9 mouse cellular contexts compared by ENCODE assay signal in genomic region chr5:114805436-114806350, GRCm38 (mm10). TPM values are rescaled to one million over a fixed set of nuclear protein-coding genes. Genes with fewer than 3 reads are reported as not detected.
A peak's percentile ranks its signal among the peaks of the same experiment; 100 is the strongest.
DNase-seq lines count a peak whose midpoint lies in the region; ATAC-seq and TF ChIP-seq lines count a peak whose summit lies in the region.
"Had no signal": no experiment of that assay in that cellular context is flagged by ENCODE, and none has a peak within 500 bp of the region (broad histone marks: within the 10 kb centered on the region; RNA-seq: fewer than 3 reads in every experiment).

No protein-coding gene starts in this region.

- peaks cover 27% of the 10 kb centered on the region for H3K36me3 ChIP-seq in lung, postnatal 0 days (ENCODE audit: insufficient read depth, low read length)

- H3K9me3 ChIP-seq in lung, postnatal 0 days (ENCODE audit: low read length), result no peaks in the 10 kb centered on the region

- peak; percentile 54 for TF ChIP-seq EP300 in lung, postnatal 0 days (IDR thresholded peaks at IDR 0.05)

- peak; percentile 73 for ATAC-seq in lung, postnatal 0 days
- ATAC-seq in erythroid progenitor cell, adult 5-6 weeks (replicated peaks; ENCODE audit: low FRiP score, poor library complexity, severe bottlenecking), result no peak

- peak; percentile 97 for DNase-seq in heart, adult 11 months
- DNase-seq in heart, postnatal 25 days (ENCODE audit: low spot score), result no peak
- DNase-seq in CD8-positive naive resting alpha-beta T cell, adult 2 months (ENCODE audit: low read depth in 2 of 2, low spot score in 2 of 2), result peak; percentile 28 to 33
- peak; percentile 49 to 59 for DNase-seq in heart, postnatal 36 days
- DNase-seq in lung, postnatal 0 days (ENCODE audit: low spot score), result peak; percentile 75
- no peak for DNase-seq in right cerebral cortex, postnatal 14 days
- no peak for DNase-seq in layer of hippocampus, postnatal 14 days (ENCODE audit: low spot score in 2 of 2)

- H3K4me3 ChIP-seq in lung, postnatal 0 days (ENCODE audit: low read depth, low read length), result no peak overlapping the region

- H3K4me2 ChIP-seq in lung, postnatal 0 days (replicated peaks; ENCODE audit: low read depth, low read length), result 0 out of 2 replicates have a peak overlapping the region, but pooled peaks have one; percentile 25

- WGBS in lung, postnatal 0 days, result 58% methylated on average over 15 of the region's 15 CpGs

- TF ChIP-seq CTCF in lung, postnatal 0 days (IDR thresholded peaks at IDR 0.05), result no peak

- peaks cover 4% of the 10 kb centered on the region; the same call in 1 of the 2 replicates for H3K4me1 ChIP-seq in lung, postnatal 0 days (ENCODE audit: insufficient read depth, low read depth, low read length)

- no peak overlapping the region for H3K9ac ChIP-seq in lung, postnatal 0 days (replicated peaks; ENCODE audit: low read depth)

- H3K27ac ChIP-seq in lung, postnatal 0 days (ENCODE audit: low read length), result peak overlapping the region; percentile 81

- H3K27me3 ChIP-seq in lung, postnatal 0 days (replicated peaks; ENCODE audit: insufficient read depth, low read length), result no peaks in the 10 kb centered on the region

- intact Hi-C loops in heart, postnatal 25 days (cut with DNase I), result loop anchor here (2.0 to 5.0 kb wide), 2 partner anchors 31 to 98 kb away; partner anchors contain the start of genes Ankrd13a, Git2 and Tchp
- intact Hi-C loops in heart, postnatal 36 days (cut with DNase I), result loop anchor here (2.0 kb wide), 2 partner anchors 19 to 31 kb away; partner anchors contain the start of genes Ankrd13a and Git2

RNA-seq across cellular contexts. Expression of gene 1500011B03Rik, which starts 17.6 kb away (rescaled TPM):
- total RNA-seq in heart, postnatal 25 days (2021), result 1 to 10 TPM; 5.1 to 5.7 TPM
- total RNA-seq in heart, postnatal 36 days (2021), result 1 to 10 TPM; 5.2 to 5.9 TPM
- 72.8 and 97.5 TPM in 2 replicates for polyA plus RNA-seq in lung, postnatal 0 days (2015; fragmentation: Nextera tagmentation; extraction: Ambion mirVana)
- total RNA-seq in layer of hippocampus, postnatal 14 days (2021), result 100 to 1,000 TPM; 148 to 161 TPM
- total RNA-seq in erythroid progenitor cell, adult 5-6 weeks (2015; ENCODE audit: low replicate concordance), result 11.7 and 11.9 TPM in 2 replicates
- 14.5 TPM in 1 of 2 replicates, not detected in the other for total RNA-seq in erythroid progenitor cell, adult 5-6 weeks (2017; ENCODE audit: low replicate concordance)

RNA-seq across cellular contexts. Expression of gene Git2, which starts 30.4 kb away (rescaled TPM):
- 10 to 100 TPM; 29.1 to 37.9 TPM for total RNA-seq in heart, postnatal 25 days (2021)
- total RNA-seq in heart, postnatal 36 days (2021), result 10 to 100 TPM; 28.7 to 32.0 TPM
- 36.5 and 39.1 TPM in 2 replicates for polyA plus RNA-seq in lung, postnatal 0 days (2015; fragmentation: Nextera tagmentation; extraction: Ambion mirVana)
- 10 to 100 TPM; 41.1 to 48.5 TPM for total RNA-seq in layer of hippocampus, postnatal 14 days (2021)
- 57.0 and 59.5 TPM in 2 replicates for total RNA-seq in erythroid progenitor cell, adult 5-6 weeks (2015; ENCODE audit: low replicate concordance)
- total RNA-seq in erythroid progenitor cell, adult 5-6 weeks (2017; ENCODE audit: low replicate concordance), result 51.1 and 56.1 TPM in 2 replicates

RNA-seq across cellular contexts. Expression of gene Ankrd13a, which starts 31.2 kb away (rescaled TPM):
- total RNA-seq in heart, postnatal 25 days (2021), result 10 to 100 TPM; 31.3 to 35.2 TPM
- 10 to 100 TPM; 30.9 to 42.3 TPM for total RNA-seq in heart, postnatal 36 days (2021)
- 110 and 115 TPM in 2 replicates for polyA plus RNA-seq in lung, postnatal 0 days (2015; fragmentation: Nextera tagmentation; extraction: Ambion mirVana)
- total RNA-seq in layer of hippocampus, postnatal 14 days (2021), result 10 to 100 TPM; 41.7 to 42.3 TPM
- total RNA-seq in erythroid progenitor cell, adult 5-6 weeks (2015; ENCODE audit: low replicate concordance), result 113 and 121 TPM in 2 replicates
- 124 and 147 TPM in 2 replicates for total RNA-seq in erythroid progenitor cell, adult 5-6 weeks (2017; ENCODE audit: low replicate concordance)

RNA-seq across cellular contexts. Expression of gene 4930519G04Rik, which starts 47.8 kb away (rescaled TPM):
- total RNA-seq in heart, postnatal 25 days (2021), result not detected
- not detected for total RNA-seq in heart, postnatal 36 days (2021)
- polyA plus RNA-seq in lung, postnatal 0 days (2015; fragmentation: Nextera tagmentation; extraction: Ambion mirVana), result not detected in 2 replicates
- not detected for total RNA-seq in layer of hippocampus, postnatal 14 days (2021)
- total RNA-seq in erythroid progenitor cell, adult 5-6 weeks (2015; ENCODE audit: low replicate concordance), result not detected in 2 replicates
- not detected in 2 replicates for total RNA-seq in erythroid progenitor cell, adult 5-6 weeks (2017; ENCODE audit: low replicate concordance)
- total RNA-seq: gastrocnemius, postnatal 4 days had no signal

RNA-seq across cellular contexts. Expression of gene Gm9936, which starts 52.8 kb away (rescaled TPM):
- total RNA-seq in heart, postnatal 25 days (2021), result not detected
- not detected for total RNA-seq in heart, postnatal 36 days (2021)
- not detected in 2 replicates for polyA plus RNA-seq in lung, postnatal 0 days (2015; fragmentation: Nextera tagmentation; extraction: Ambion mirVana)
- total RNA-seq in layer of hippocampus, postnatal 14 days (2021), result under 1 TPM; 0.88 to 0.97 TPM
- not detected in 2 replicates for total RNA-seq in erythroid progenitor cell, adult 5-6 weeks (2015; ENCODE audit: low replicate concordance)
- total RNA-seq in erythroid progenitor cell, adult 5-6 weeks (2017; ENCODE audit: low replicate concordance), result not detected in 2 replicates
- total RNA-seq: gastrocnemius, postnatal 4 days had no signal

Comparison
In these comparisons a context has a peak if more than half of its experiments do, and no peak if none do; other contexts are left out.
1. DNase-seq: peak in heart, adult 11 months (single experiment), CD8-positive naive resting alpha-beta T cell, adult 2 months (2 of 2), heart, postnatal 36 days (2 of 2) and lung, postnatal 0 days (single experiment); none in heart, postnatal 25 days (single experiment), right cerebral cortex, postnatal 14 days (single experiment) and layer of hippocampus, postnatal 14 days (0 of 2).
2. RNA of gene 1500011B03Rik, which starts 17.6 kb away (total RNA-seq): 148 to 161 TPM in layer of hippocampus, postnatal 14 days; 11.7 to 14.5 TPM in erythroid progenitor cell, adult 5-6 weeks, 5.2 to 5.9 TPM in heart, postnatal 36 days and 5.1 to 5.7 TPM in heart, postnatal 25 days; every median in the first group is over 4 times any median in the second.